Mouse (Mus musculus) spleen, adult 2 months (tissue): ENCODE results near the gene Brox. TPM values are rescaled to one million over a fixed set of nuclear protein-coding genes. Genes with fewer than 3 reads are reported as not detected.

Source experiments
- DNase-seq, 2 experiments: peaks; one replicate each; pipeline versions ENCODE4 v3.0.0 to v3.0.0-alpha.2; 2012 to 2021; ENCODE audit warnings: low spot score in 2 of 2, low read depth in 1 of 2
- H3K27ac ChIP-seq: fragments of 200-500 bp; 2 replicates; pipeline ENCODE4 v1.5.1; 2012; ENCODE audit warnings: low read length, inconsistent platforms; ENCODE audit not compliant: insufficient read depth
- H3K27me3 ChIP-seq: fragments of 200-500 bp; 2 replicates; pipeline ENCODE4 v1.6.1; 2012; ENCODE audit warnings: mild to moderate bottlenecking, moderate library complexity, low read length, inconsistent platforms; ENCODE audit not compliant: control insufficient read depth, insufficient read depth
- H3K36me3 ChIP-seq: fragments of 200-500 bp; 2 replicates; pipeline ENCODE4 v1.6.1; 2012; ENCODE audit warnings: mild to moderate bottlenecking, low read length, inconsistent platforms; ENCODE audit not compliant: control insufficient read depth, insufficient read depth
- H3K4me1 ChIP-seq: fragments of 200-500 bp; 2 replicates; pipeline ENCODE4 v1.6.1; 2011; ENCODE audit warnings: inconsistent platforms; ENCODE audit not compliant: control insufficient read depth, insufficient read depth, insufficient read length
- H3K4me3 ChIP-seq: fragments of 200-500 bp; 2 replicates; pipeline ENCODE4 v1.5.1; 2011; ENCODE audit warnings: mild to moderate bottlenecking, inconsistent platforms; ENCODE audit not compliant: insufficient read depth, insufficient read length; ENCODE audit errors: extremely low read depth
- CTCF ChIP-seq: fragments of 200-500 bp; IDR thresholded peaks from 2 replicates; pipeline ENCODE4 v1.5.1; 2011; ENCODE audit warnings: mild to moderate bottlenecking, inconsistent platforms; ENCODE audit not compliant: insufficient read depth, insufficient read length, insufficient replicate concordance; ENCODE audit errors: extremely low read depth
- POLR2A ChIP-seq: fragments of 200-500 bp; IDR thresholded peaks from 2 replicates; pipeline ENCODE4 v1.6.1; 2011; ENCODE audit warnings: low read depth, low read length, inconsistent platforms
- WGBS: fragments of 180-500 bp; shearing (Covaris S2); methylation state at CpG from one replicate; pipeline ENCODE4 v1.1.7; 2018; 5-methylcytosine and 5-hydroxymethylcytosine counted together
- polyA plus RNA-seq: library from polyadenylated mRNA; depleted of rRNA; stranded (reverse); fragments of >200 nt; gene quantifications from 2 replicates; pipeline ENCODE4 v1.2.3, GENCODE M21; 2012; rRNA removed

The Brox gene
- polyA plus RNA-seq, 1 experiment: 11.3 TPM

DNA sequence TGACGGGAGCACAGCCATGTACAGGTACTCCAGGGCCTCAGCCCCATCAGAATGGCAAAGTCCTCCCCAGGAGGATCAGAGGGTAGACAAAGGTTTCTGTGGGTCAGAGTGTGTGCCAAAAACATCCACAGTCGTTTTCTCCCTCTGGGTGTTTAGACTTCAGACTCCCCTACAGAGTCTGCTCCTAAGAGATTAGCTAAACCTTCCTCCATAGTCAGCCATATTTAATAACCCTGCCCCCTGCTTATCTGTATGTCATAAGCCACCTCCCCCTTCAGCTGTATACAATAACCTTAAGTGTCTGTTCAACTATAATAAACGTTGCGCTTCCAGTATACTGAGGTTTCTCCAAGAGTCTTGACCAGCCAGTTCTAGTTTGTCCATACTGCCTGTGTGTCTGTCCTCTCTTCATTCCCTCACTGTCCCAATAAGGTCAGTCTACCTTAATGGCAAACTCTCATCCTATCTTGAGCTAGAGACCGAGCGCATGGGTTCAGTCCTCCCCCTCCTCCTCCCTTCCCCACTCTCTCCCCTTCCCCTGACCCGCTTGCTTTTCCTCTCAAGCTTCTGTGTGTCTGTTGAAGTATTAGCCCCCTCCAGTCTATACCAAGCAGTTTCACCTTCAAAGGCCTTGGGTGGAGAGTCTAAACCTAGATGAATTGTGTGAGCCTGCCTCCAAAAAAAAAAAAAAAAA, 63.9 kb downstream of the Brox start:
- H3K27ac ChIP-seq: no peak overlapping the region
- H3K4me1 ChIP-seq: no peaks in the 10 kb centered on the region
- 88% methylated on average over 7 of the region's 7 CpGs for WGBS
- no peak for DNase-seq
- H3K27me3 ChIP-seq: no peaks in the 10 kb centered on the region
- no peak for TF ChIP-seq CTCF
- TF ChIP-seq POLR2A: no peak
- H3K36me3 ChIP-seq: no peaks in the 10 kb centered on the region
- no peak overlapping the region for H3K4me3 ChIP-seq

DNA sequence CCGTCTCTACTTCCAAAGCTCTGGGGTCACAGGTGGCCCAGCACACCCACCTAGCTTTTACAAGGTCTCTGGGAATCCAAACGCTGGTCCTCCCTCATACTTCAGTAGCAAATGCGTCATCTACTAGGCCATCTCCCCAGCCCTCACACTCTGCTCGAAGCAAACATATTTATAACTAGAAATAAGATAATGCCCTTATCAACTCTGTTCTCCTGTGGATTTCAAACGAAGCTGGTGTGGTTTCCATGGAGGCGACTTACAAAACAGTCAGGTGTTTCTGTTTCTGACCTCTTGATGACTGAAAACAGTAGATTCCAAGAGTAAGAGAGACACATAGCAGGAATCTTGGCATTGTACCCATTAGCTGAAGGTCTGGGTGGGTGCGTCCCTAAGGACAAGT, 69.6 kb downstream of the Brox start:
- 84% methylated on average over 7 of the region's 7 CpGs for WGBS
- Histone ChIP-seq H3K4me3 (no peak overlapping the region), H3K27ac (no peak overlapping the region), H3K4me1 (no peaks in the 10 kb centered on the region), H3K36me3 (no peaks in the 10 kb centered on the region), H3K27me3 (no peaks in the 10 kb centered on the region)
- no peak for DNase-seq
- no peak for TF ChIP-seq POLR2A

Other genes starting within 250 kb of the Brox start
- 8.5 and 10.4 TPM in 2 replicates for gene Disp1, start 75.7 kb downstream of the Brox start, polyA plus RNA-seq
- gene Aida, start 679 bp downstream of the Brox start, polyA plus RNA-seq: 12.8 and 13.6 TPM in 2 replicates
- 35.9 and 45.3 TPM in 2 replicates for gene Mia3, start 72.3 kb upstream of the Brox start, polyA plus RNA-seq
- 4.4 and 5.7 TPM in 2 replicates for gene Taf1a, start 91.7 kb upstream of the Brox start, polyA plus RNA-seq
- gene Hhipl2, start 120.9 kb upstream of the Brox start, polyA plus RNA-seq: 0.02 and 0.05 TPM in 2 replicates